Mouse (Mus musculus) lung, embryonic 16.5 days (tissue): ENCODE data around the gene Trpv2. TPM values are rescaled to one million over a fixed set of nuclear protein-coding genes. Genes with fewer than 3 reads are reported as not detected.

Source experiments
- ATAC-seq: fragments of 200-750 bp; cut with Nextera tagmentation; 2 replicates; pipeline ENCODE4 v1.8.0; 2017; ENCODE audit warnings: low read depth, mild to moderate bottlenecking, moderate library complexity
- H3K27ac ChIP-seq: fragments of 300-500 bp; sonication (generic); 2 replicates; pipeline ENCODE4 v1.5.1; 2014; ENCODE audit warnings: mild to moderate bottlenecking, control low read depth, low read length
- H3K27me3 ChIP-seq: fragments of 300-500 bp; sonication (generic); 2 replicates; pipeline ENCODE4 v1.6.1; 2014; ENCODE audit warnings: low read depth, low read length, mixed read lengths; ENCODE audit not compliant: control insufficient read depth, insufficient read depth
- H3K36me3 ChIP-seq: fragments of 300-500 bp; sonication (generic); 2 replicates; pipeline ENCODE4 v1.6.1; 2014; ENCODE audit warnings: low read length; ENCODE audit not compliant: control insufficient read depth, insufficient read depth
- H3K4me1 ChIP-seq: fragments of 300-500 bp; sonication (generic); replicated peaks from 2 replicates; pipeline ENCODE4 v1.6.1; 2014; ENCODE audit warnings: low read length, mixed read lengths; ENCODE audit not compliant: control insufficient read depth, insufficient read depth
- H3K4me2 ChIP-seq: fragments of 300-500 bp; sonication (generic); 2 replicates; pipeline ENCODE4 v1.6.1; 2014; ENCODE audit warnings: low read depth, low read length, control low read depth
- H3K4me3 ChIP-seq: fragments of 300-500 bp; sonication (generic); 2 replicates; pipeline ENCODE4 v1.5.1; 2014; ENCODE audit warnings: mild to moderate bottlenecking, low read length, control low read depth
- H3K9ac ChIP-seq: fragments of 300-500 bp; sonication (generic); 2 replicates; pipeline ENCODE4 v1.6.1; 2014; ENCODE audit warnings: low read length, control low read depth
- H3K9me3 ChIP-seq: fragments of 300-500 bp; sonication (generic); 2 replicates; pipeline ENCODE4 v1.6.1; 2016; ENCODE audit warnings: low read length; ENCODE audit not compliant: control insufficient read depth
- WGBS: fragments of 180-500 bp; shearing (Covaris S2); extraction: QIAGEN DNeasy Blood & Tissue Kit; methylation state at CpG from one replicate; pipeline ENCODE4 v1.1.7; 2014; 5-methylcytosine and 5-hydroxymethylcytosine counted together
- polyA plus RNA-seq: library from polyadenylated mRNA; unstranded; fragments of >200 nt; fragmentation: Nextera tagmentation; extraction: Ambion mirVana; gene quantifications from 2 replicates; pipeline ENCODE4 v1.2.1, GENCODE M21; 2015

Gene Trpv2
- polyA plus RNA-seq, 1 experiment from 2014 or later = 4.8 TPM

DNA sequence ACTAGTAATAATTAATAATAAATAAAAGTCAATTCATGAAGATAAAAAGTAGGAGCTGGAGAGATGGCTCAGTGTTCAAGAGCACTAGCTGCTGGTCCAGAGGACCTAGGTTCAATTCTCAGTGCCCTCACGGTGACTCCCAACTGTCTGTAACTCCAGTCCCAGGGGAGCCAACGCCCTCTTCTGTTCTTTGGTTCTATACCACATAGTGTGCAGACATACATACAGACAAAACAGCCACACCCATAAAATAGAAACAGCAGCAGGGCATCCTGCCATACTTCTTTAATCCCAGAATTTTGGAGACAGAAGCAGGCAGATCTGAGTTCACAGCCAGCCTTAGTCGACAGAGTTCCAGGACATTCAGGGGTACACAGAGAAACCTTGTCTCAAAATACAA lies 30.3 kb upstream of the Trpv2 start:
- 82% methylated on average over 3 of the region's 3 CpGs for WGBS
- Histone ChIP-seq H3K4me2 (no peak overlapping the region), H3K27me3 (peaks cover 12% of the 10 kb centered on the region; the same call in 1 of the 2 replicates), H3K36me3 (no peaks in the 10 kb centered on the region), H3K27ac (no peak overlapping the region), H3K4me3 (no peak overlapping the region), H3K4me1 (peaks cover 5% of the 10 kb centered on the region), H3K9ac (no peak overlapping the region), H3K9me3 (no peaks in the 10 kb centered on the region)
- no peak for ATAC-seq

DNA sequence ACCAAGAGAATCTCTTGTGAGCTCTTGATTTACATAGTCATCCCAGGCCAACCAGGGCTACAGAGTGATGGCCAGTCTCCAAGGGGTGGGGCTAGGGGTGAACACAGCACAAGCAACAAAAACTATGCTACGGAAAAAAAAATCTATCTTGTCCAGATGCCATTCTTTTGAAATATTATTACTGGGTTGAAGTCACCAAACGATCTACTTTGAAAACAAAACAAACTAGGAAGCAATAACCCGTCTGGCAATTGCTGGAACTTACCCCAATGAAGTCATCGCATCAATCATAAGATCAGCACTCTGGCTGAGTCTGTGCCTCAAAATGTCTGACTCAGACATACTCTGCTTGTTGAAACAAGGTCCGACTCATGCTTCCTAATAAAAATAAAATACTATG lies 24.5 kb upstream of the Trpv2 start:
- Histone ChIP-seq H3K36me3 (peaks cover 15% of the 10 kb centered on the region; the same call in 1 of the 2 replicates), H3K9ac (peak overlapping the region; percentile 88), H3K9me3 (no peaks in the 10 kb centered on the region), H3K4me2 (peak overlapping the region; percentile 89), H3K4me1 (peaks cover 23% of the 10 kb centered on the region), H3K27me3 (no peaks in the 10 kb centered on the region), H3K4me3 (peak overlapping the region; percentile 70), H3K27ac (peak overlapping the region; percentile 96)
- WGBS = 8% methylated on average over 5 of the region's 5 CpGs
- peak; percentile 21; the same call in 1 of the 2 replicates for ATAC-seq

DNA sequence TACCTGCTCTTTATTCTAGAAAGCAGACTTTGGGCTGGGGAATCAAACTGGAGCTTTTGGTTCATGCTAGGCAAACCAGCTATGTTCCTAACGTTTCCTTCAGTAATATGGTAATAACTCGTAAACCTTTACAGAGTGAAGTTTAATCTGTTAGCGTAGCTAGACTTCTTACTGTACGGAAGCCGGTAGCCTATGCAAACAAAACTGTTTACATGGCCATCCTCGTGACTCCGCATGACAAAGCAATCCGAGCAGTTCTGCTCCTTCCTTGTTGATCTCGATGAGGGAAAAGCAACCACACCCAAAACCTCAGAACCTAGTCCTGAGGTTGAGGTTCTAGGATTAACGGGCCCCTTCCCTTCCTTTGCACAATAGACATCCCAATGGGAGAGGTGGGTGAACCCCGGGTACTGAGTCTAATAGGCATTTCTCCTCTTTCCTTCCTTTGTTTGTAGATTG lies 24.0 kb upstream of the Trpv2 start:
- Histone ChIP-seq H3K9me3 (no peaks in the 10 kb centered on the region), H3K4me1 (peaks cover 24% of the 10 kb centered on the region), H3K36me3 (peaks cover 16% of the 10 kb centered on the region; the same call in 1 of the 2 replicates), H3K4me2 (peak overlapping the region; percentile 89), H3K9ac (peak overlapping the region; percentile 88), H3K27me3 (no peaks in the 10 kb centered on the region), H3K27ac (peak overlapping the region; percentile 96), H3K4me3 (peak overlapping the region; percentile 70)
- peak; percentile 41 for ATAC-seq
- 0% methylated on average over 11 of the region's 11 CpGs for WGBS

DNA sequence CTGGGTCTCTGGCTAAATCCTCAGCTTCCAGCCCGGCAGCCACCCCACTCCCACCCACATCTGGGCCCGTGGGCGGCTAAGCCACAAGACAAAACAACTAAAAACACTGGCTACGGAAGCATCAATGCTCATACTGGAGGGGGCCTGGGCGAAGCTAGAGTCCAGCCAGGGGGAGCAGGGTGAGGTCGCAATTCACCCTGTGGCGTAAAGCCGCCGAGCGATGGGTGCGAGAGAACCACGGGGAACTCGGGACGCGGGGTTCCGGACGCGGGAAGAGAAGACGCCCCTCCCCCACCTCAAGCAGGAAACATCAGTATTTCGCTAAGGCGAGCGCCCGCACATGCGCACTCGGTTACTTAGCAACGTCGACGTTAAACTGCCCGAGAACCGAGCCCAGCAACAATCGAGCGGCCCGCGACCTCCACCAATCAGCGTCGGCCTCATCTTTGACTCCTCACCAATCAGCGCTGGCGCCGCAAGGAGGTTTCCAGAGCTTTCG lies 23.5 kb upstream of the Trpv2 start, which contains the start of gene Ubb:
TSS of gene Ubb (plus strand) at position 445 of the 499 bp plus-strand sequence.
- WGBS = under 1% methylated on average over 40 of the region's 40 CpGs

DNA sequence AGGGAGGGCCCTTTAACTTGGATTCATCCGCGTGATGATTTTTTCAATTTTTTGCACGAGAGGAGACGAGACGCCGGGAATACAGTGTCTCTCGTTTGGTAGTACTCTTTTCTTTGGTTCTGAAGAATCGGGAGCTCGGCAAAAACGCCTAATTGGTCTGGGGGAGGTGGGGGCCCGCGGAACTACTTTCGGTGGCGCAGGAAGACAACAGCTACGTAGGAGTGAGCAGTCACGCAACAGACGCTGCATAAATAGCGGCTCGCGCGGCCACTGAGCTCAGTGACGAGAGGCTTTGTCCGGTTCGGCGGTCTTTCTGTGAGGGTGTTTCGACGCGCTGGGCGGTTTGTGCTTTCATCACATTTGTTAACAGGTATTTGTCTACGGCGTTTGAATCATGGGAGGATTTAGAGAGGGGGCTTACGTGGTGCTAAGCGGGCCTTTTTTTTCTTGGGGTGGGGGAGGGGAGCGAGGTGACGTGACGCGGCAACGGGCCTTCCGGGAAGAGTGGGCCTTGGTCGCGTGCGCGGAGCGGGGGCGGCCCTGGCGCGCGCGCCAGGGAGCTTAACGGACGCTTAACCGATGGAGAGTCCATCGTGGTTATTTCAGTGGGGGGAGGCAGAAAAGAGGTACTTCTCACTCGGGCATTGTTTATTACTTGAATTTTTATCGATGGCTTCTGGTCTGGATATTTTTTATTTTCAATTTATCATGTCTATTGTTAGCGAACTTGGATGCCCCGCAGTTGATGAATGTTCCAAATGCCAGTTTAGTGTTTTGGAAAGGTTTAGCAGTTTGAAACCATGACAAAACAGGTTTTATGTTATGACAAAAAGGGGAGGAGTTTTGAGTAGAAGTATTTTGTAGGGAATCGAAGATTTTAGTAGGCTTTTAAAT lies 22.8 kb upstream of the Trpv2 start:
- Histone ChIP-seq H3K9ac (peak overlapping the region; percentile 77), H3K4me2 (peak overlapping the region; percentile 54), H3K27me3 (no peaks in the 10 kb centered on the region), H3K4me1 (peaks cover 24% of the 10 kb centered on the region), H3K9me3 (no peaks in the 10 kb centered on the region), H3K36me3 (peaks cover 16% of the 10 kb centered on the region; the same call in 1 of the 2 replicates), H3K27ac (peak overlapping the region; percentile 50), H3K4me3 (peak overlapping the region; percentile 70)
- peak; percentile 83 for ATAC-seq
- WGBS = under 1% methylated on average over 58 of the region's 58 CpGs

More for the DNA sequence above, 23.5 kb upstream of the Trpv2 start, which contains the start of gene Ubb:
- H3K27me3 ChIP-seq = no peaks in the 10 kb centered on the region
- H3K9ac ChIP-seq = peak within 1 kb of the TSS; percentile 88
- peak within 1 kb of the TSS; percentile 89 for H3K4me2 ChIP-seq
- H3K4me1 ChIP-seq = peaks cover 24% of the 10 kb centered on the region
- peak within 1 kb of the TSS; percentile 96 for H3K27ac ChIP-seq
- H3K36me3 ChIP-seq = peaks cover 16% of the 10 kb centered on the region; the same call in 1 of the 2 replicates
- peak; percentile 98 for ATAC-seq
- peak within 1 kb of the TSS; percentile 70 for H3K4me3 ChIP-seq
- no peaks in the 10 kb centered on the region for H3K9me3 ChIP-seq

DNA sequence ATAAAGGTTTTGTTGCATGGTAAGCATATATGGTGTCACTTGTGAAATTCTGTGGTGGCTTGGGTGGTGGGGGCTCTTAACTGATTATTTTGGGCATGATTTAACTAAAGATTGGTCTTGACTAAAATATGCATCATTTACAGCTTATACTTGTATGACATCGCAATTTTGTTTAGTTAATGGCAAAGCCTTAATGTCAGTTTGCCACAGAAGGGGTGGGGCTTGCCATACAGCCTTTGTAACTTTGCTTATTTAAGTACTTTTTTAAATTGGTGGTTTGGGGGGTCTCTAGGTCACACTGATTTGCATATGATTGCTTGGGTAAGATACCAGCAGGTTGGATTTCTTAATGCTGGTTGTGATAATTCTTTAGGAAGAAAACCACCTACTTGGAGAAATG lies 21.1 kb upstream of the Trpv2 start:
- Histone ChIP-seq H3K9ac (peak overlapping the region; percentile 56), H3K27ac (no peak overlapping the region), H3K27me3 (no peaks in the 10 kb centered on the region), H3K4me3 (peak overlapping the region; percentile 61), H3K36me3 (peaks cover 16% of the 10 kb centered on the region; the same call in 1 of the 2 replicates), H3K4me1 (peaks cover 24% of the 10 kb centered on the region), H3K9me3 (no peaks in the 10 kb centered on the region), H3K4me2 (peak overlapping the region; percentile 95)
- 17% methylated on average over 1 of the region's 1 CpGs for WGBS
- ATAC-seq = no peak

DNA sequence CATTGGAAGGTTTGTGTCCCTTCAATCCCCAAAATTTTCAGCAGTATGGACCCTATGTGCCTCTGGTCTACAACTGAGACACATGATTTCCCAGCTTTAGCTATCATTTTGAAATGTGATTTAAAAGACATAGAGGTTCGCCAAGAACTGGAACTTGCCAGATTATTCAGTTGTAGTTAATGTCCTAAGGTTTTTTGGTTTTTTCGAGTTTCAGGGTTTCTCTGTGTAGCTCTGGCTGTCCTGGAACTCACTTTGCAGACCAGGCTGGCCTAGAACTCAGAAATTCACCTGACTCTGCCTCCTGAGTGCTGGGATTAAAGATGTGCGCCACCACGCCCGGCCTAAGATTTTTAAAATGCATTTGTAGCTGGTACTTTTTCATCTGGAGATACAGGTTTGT lies 20.7 kb upstream of the Trpv2 start:
- H3K27me3 ChIP-seq = no peaks in the 10 kb centered on the region
- peak overlapping the region; percentile 21 for H3K9ac ChIP-seq
- H3K4me3 ChIP-seq = peak overlapping the region; percentile 61
- H3K27ac ChIP-seq = no peak overlapping the region
- H3K36me3 ChIP-seq = peaks cover 16% of the 10 kb centered on the region; the same call in 1 of the 2 replicates
- H3K4me1 ChIP-seq = peaks cover 24% of the 10 kb centered on the region
- peak overlapping the region; percentile 95 for H3K4me2 ChIP-seq
- H3K9me3 ChIP-seq = no peaks in the 10 kb centered on the region
- ATAC-seq = no peak
- 65% methylated on average over 5 of the region's 5 CpGs for whole genome bisulfite sequencing

DNA sequence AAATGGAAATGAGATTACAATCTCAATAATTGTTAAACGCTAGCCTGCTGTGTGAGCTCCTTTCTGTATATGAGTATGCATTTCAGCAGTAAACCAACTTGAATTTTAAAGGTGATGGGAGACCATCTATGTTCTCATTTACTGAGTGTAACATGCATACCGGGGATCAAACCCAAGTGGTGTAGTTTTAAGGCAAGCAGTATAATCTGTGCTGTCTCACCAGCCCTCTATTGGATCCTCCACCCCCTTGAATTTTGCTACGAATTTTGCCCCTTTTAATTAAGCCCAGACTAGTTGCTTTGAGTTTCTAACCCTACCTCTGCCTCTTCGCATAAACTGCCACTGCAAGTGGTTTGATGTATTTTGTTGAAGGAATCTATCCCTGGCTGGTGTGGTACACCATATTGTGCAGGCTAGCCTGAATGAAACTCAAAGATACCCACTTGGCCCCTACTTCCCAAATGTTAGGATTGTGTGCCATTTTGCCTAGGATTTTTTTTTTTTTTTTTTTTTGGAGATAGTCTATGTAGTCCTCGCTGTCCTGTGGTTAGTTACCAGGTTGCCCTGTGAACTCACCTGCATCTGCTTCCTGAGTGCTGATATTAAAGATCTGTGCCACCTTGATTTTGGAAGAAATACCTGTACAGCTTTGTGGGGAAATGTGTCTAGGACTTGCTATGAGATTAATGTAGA lies 20.0 kb upstream of the Trpv2 start:
- Histone ChIP-seq H3K9ac (peak overlapping the region; percentile 21), H3K4me3 (peak overlapping the region; percentile 61), H3K4me2 (peak overlapping the region; percentile 95), H3K36me3 (peaks cover 16% of the 10 kb centered on the region; the same call in 1 of the 2 replicates), H3K9me3 (no peaks in the 10 kb centered on the region), H3K4me1 (peaks cover 20% of the 10 kb centered on the region), H3K27me3 (no peaks in the 10 kb centered on the region), H3K27ac (no peak overlapping the region)
- 63% methylated on average over 5 of the region's 5 CpGs for WGBS
- no peak for ATAC-seq
